Mouse (Mus musculus) layer of hippocampus, postnatal 10 days (tissue): Measurements from ENCODE around the gene 1700015F17Rik. TPM values are rescaled to one million over a fixed set of nuclear protein-coding genes. Genes with fewer than 3 reads are reported as not detected.
A peak's percentile ranks its signal among the peaks of the same experiment; 100 is the strongest.

Experiments used
- DNase-seq, 2 experiments: peaks; one replicate each; pipeline ENCODE4 v3.0.0; 2021; ENCODE audit warnings: low spot score in 2 of 2
- long read RNA-seq: library from polyadenylated mRNA; stranded (forward); transcript quantifications from one replicate; pipeline ENCODE4 v2.0.0, GENCODE M21; 2023
- total RNA-seq, 2 experiments: library from RNA; stranded (reverse); gene quantifications; 2 replicates each; pipeline ENCODE4 v1.2.3; 2021

1700015F17Rik gene
- total RNA-seq, result not detected
- long read RNA-seq, partial matches to known transcripts, result 0 of 1 reads
- long read RNA-seq, other reads (novel, unspliced or antisense), result 1 of 1 reads

- DNase-seq, result no peak
These were observed at the start of gene 1700015F17Rik for GRCm38 (mm10) chr5:5479043-5479442. TSS of gene 1700015F17Rik (minus strand) at chr5:5479143.

- no peak for DNase-seq
These were observed 36.5 kb upstream of the 1700015F17Rik start for GRCm38 (mm10) chr5:5515411-5515810.

- peak; percentile 95 to 97 for DNase-seq
These were observed 35.5 kb upstream of the 1700015F17Rik start, which contains the start of gene Cldn12 for GRCm38 (mm10) chr5:5514196-5515076. TSS of gene Cldn12 (minus strand) at chr5:5514958.

GRCm38 (mm10) chr5:5511401-5511800 lies 32.5 kb upstream of the 1700015F17Rik start:
- DNase-seq, result no peak

GRCm38 (mm10) chr5:5510989-5511388 lies 32.0 kb upstream of the 1700015F17Rik start:
- DNase-seq, result no peak

- no peak for DNase-seq
These were observed 31.5 kb upstream of the 1700015F17Rik start for GRCm38 (mm10) chr5:5510304-5510887.

GRCm38 (mm10) chr5:5508231-5508630 lies 29.3 kb upstream of the 1700015F17Rik start:
- peak in 1 of 2 experiments; percentile 26 for DNase-seq

- DNase-seq, result peak; percentile 70 to 73
These were observed 28.8 kb upstream of the 1700015F17Rik start for GRCm38 (mm10) chr5:5507701-5508225.

- DNase-seq, result no peak
These were observed 25.5 kb upstream of the 1700015F17Rik start for GRCm38 (mm10) chr5:5504456-5504855.

GRCm38 (mm10) chr5:5503381-5503780 lies 24.4 kb upstream of the 1700015F17Rik start:
- DNase-seq, result no peak

- no peak for DNase-seq
These were observed 22.6 kb upstream of the 1700015F17Rik start for GRCm38 (mm10) chr5:5501583-5501982.

- DNase-seq, result no peak
These were observed 17.4 kb upstream of the 1700015F17Rik start for GRCm38 (mm10) chr5:5496393-5496792.

- DNase-seq, result no peak
These were observed 16.1 kb upstream of the 1700015F17Rik start for GRCm38 (mm10) chr5:5495042-5495441.

GRCm38 (mm10) chr5:5494269-5495005 lies 15.5 kb upstream of the 1700015F17Rik start:
- DNase-seq, result peak in 1 of 2 experiments; percentile 31

GRCm38 (mm10) chr5:5492163-5492562 lies 13.2 kb upstream of the 1700015F17Rik start:
- no peak for DNase-seq

GRCm38 (mm10) chr5:5486071-5486470 lies 7.1 kb upstream of the 1700015F17Rik start:
- no peak for DNase-seq

- no peak for DNase-seq
These were observed 4.4 kb upstream of the 1700015F17Rik start for GRCm38 (mm10) chr5:5483254-5483858.

- DNase-seq, result peak in 1 of 2 experiments; percentile 45
These were observed 2.7 kb upstream of the 1700015F17Rik start for GRCm38 (mm10) chr5:5481662-5482061.

GRCm38 (mm10) chr5:5476133-5476532 lies 2.8 kb downstream of the 1700015F17Rik start:
- DNase-seq, result no peak

GRCm38 (mm10) chr5:5465256-5465655 lies 13.7 kb downstream of the 1700015F17Rik start:
- DNase-seq, result no peak
